Mouse (Mus musculus): Measurements from ENCODE around the gene Lgi2. TPM values are rescaled to one million over a fixed set of nuclear protein-coding genes. Genes with fewer than 3 reads are reported as not detected.

The Lgi2 gene
- polyA plus RNA-seq, 2 experiments = 0.20 to 0.36 TPM

DNA sequence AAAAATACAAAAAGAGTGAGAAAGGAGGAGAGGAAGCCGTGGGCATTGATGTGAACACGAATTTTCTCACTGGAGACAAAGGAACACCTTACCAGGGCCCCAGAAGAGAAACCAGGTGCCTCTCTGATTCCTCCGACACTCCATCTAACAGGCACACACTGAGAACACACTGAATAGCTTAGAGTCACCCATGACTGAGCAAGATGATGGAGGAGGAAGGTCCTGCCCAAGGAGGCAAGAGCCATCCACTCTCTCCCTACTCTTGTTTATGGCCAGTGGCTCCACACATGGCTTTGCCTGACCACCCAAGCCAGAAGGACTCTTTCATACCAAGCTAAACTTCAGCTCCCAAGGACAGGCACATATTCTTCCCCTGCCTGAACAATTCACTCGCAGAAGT is 22.5 kb downstream of the Lgi2 start:
- DNase-seq (ENCODE audit: low read depth in 3 of 3, low spot score in 3 of 3) (no peak), ATAC-seq (ENCODE audit: insufficient read depth) (no peak)
- WGBS (ENCODE audit: insufficient replicate concordance) = 57% methylated on average over 4 of the region's 4 CpGs
- Histone ChIP-seq H3K4me2 (ENCODE audit: low read depth) (no peak overlapping the region), H3K4me1 (replicated peaks; ENCODE audit: control insufficient read depth in 2 of 2, insufficient read depth in 2 of 2, low read length in 1 of 2) (peaks cover 0 to 2% of the 10 kb centered on the region in 2 experiments; a peak in 1 of 4 replicates), H3K27me3 (ENCODE audit: control insufficient read depth, insufficient read depth, low read length) (no peaks in the 10 kb centered on the region), H3K36me3 (replicated peaks; ENCODE audit: control insufficient read depth, insufficient read depth, low read depth) (no peaks in the 10 kb centered on the region), H3K27ac (no peak overlapping the region), H3K4me3 (ENCODE audit: insufficient read depth in 1 of 2, low read depth in 2 of 2, low read length in 2 of 2) (no peak overlapping the region), H3K9me3 (ENCODE audit: control insufficient read depth, low read length) (no peaks in the 10 kb centered on the region), H3K9ac (replicated peaks) (no peak overlapping the region)
- no peak for TF ChIP-seq EP300 (IDR thresholded peaks at IDR 0.05; ENCODE audit: low read depth)
- TF ChIP-seq CTCF (IDR thresholded peaks at IDR 0.05; ENCODE audit: low read depth) = no peak

DNA sequence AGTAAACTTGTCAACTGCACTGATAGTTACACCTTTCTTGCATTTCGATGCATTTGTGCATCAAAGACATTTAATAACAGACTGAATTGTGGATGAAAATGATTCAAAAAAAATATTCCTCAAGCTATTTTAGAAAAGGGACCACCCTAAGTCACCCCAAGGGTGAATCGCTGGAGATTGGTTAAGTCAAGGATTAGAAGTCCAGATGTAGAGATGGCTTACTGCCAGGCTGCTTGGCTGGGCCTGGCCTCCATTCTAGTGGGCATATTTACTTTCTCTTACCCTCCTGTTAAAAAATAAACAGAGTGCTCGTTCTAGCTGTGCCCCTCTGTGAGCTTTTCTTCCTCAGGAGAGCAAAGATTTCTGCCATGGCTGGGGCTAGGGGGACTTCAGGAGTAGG is 26.1 kb downstream of the Lgi2 start:
- H3K27me3 ChIP-seq (ENCODE audit: control insufficient read depth, insufficient read depth, low read length) = no peaks in the 10 kb centered on the region
- no peaks in the 10 kb centered on the region for H3K9me3 ChIP-seq (ENCODE audit: control insufficient read depth, low read length)
- no peak overlapping the region for H3K4me3 ChIP-seq (ENCODE audit: insufficient read depth in 1 of 2, low read depth in 2 of 2, low read length in 2 of 2)
- no peak overlapping the region for H3K27ac ChIP-seq
- H3K4me2 ChIP-seq (ENCODE audit: low read depth) = no peak overlapping the region
- DNase-seq (ENCODE audit: low read depth in 3 of 3, low spot score in 3 of 3) = no peak
- H3K36me3 ChIP-seq (replicated peaks; ENCODE audit: control insufficient read depth, insufficient read depth, low read depth) = no peaks in the 10 kb centered on the region
- H3K4me1 ChIP-seq (replicated peaks; ENCODE audit: control insufficient read depth in 2 of 2, insufficient read depth in 2 of 2, low read length in 1 of 2) = peaks cover 0 to 4% of the 10 kb centered on the region in 2 experiments; a peak in 1 of 4 replicates
- no peak for ATAC-seq (ENCODE audit: insufficient read depth)
- no peak for TF ChIP-seq EP300 (IDR thresholded peaks at IDR 0.05; ENCODE audit: low read depth)
- TF ChIP-seq CTCF (IDR thresholded peaks at IDR 0.05; ENCODE audit: low read depth) = no peak
- WGBS (ENCODE audit: insufficient replicate concordance) = 44% methylated on average over 3 of the region's 3 CpGs
- no peak overlapping the region for H3K9ac ChIP-seq (replicated peaks)

DNA sequence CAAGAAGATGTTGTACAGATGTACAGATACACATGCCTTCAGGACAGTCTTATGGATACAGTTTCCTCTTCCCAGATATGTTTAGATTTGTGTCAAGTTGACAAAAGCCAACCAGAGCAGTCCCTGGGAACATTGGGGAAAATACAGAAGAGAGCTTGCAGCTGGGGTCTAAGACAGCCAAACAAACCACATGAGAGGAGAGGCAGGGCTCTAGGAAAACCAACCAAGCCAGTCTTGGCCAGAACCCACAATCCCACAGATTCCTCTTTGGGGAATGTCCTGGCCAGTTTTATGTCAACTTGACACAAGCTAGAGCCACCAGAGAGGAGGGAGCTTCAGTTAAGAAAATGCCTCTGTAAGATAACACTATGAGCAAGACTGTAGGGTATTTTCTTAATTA is 26.8 kb downstream of the Lgi2 start:
- TF ChIP-seq CTCF (IDR thresholded peaks at IDR 0.05; ENCODE audit: low read depth) (no peak), EP300 (IDR thresholded peaks at IDR 0.05; ENCODE audit: low read depth) (no peak)
- Histone ChIP-seq H3K9ac (replicated peaks) (no peak overlapping the region), H3K27ac (no peak overlapping the region), H3K4me1 (replicated peaks; ENCODE audit: control insufficient read depth in 2 of 2, insufficient read depth in 2 of 2, low read length in 1 of 2) (peaks cover 0 to 4% of the 10 kb centered on the region in 2 experiments; a peak in 2 of 4 replicates), H3K4me3 (ENCODE audit: insufficient read depth in 1 of 2, low read depth in 2 of 2, low read length in 2 of 2) (no peak overlapping the region), H3K36me3 (replicated peaks; ENCODE audit: control insufficient read depth, insufficient read depth, low read depth) (no peaks in the 10 kb centered on the region), H3K9me3 (ENCODE audit: control insufficient read depth, low read length) (no peaks in the 10 kb centered on the region), H3K4me2 (ENCODE audit: low read depth) (no peak overlapping the region), H3K27me3 (ENCODE audit: control insufficient read depth, insufficient read depth, low read length) (no peaks in the 10 kb centered on the region)
- DNase-seq (ENCODE audit: low read depth in 3 of 3, low spot score in 3 of 3) = no peak
- ATAC-seq (ENCODE audit: insufficient read depth) = no peak

DNA sequence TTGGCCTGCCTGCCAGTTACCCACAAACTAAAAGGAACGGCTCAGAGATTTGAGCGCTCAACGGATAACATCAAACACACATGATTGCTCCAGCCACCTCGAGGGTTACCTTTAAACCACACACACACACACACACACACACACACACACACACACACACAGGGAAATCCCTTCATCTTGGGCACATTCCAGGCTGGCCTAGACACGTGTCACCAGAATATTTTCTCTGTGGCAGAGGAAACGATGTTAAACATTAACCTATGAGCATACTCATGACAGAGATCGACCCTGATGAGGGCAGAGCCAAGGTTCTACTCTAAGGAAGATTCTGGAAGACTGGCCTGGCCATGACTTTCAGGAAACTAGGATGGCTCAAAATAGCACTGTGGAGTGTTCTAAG is 29.2 kb downstream of the Lgi2 start:
- Histone ChIP-seq H3K27ac (no peak overlapping the region), H3K4me2 (ENCODE audit: low read depth) (no peak overlapping the region), H3K9ac (replicated peaks) (no peak overlapping the region), H3K9me3 (ENCODE audit: control insufficient read depth, low read length) (no peaks in the 10 kb centered on the region), H3K36me3 (replicated peaks; ENCODE audit: control insufficient read depth, insufficient read depth, low read depth) (no peaks in the 10 kb centered on the region), H3K4me3 (ENCODE audit: insufficient read depth in 1 of 2, low read depth in 2 of 2, low read length in 2 of 2) (no peak overlapping the region), H3K4me1 (replicated peaks; ENCODE audit: control insufficient read depth in 2 of 2, insufficient read depth in 2 of 2, low read length in 1 of 2) (peaks cover 0 to 4% of the 10 kb centered on the region in 2 experiments; a peak in 2 of 4 replicates), H3K27me3 (ENCODE audit: control insufficient read depth, insufficient read depth, low read length) (no peaks in the 10 kb centered on the region)
- TF ChIP-seq CTCF (IDR thresholded peaks at IDR 0.05; ENCODE audit: low read depth) (no peak), EP300 (IDR thresholded peaks at IDR 0.05; ENCODE audit: low read depth) (no peak)
- DNase-seq (ENCODE audit: low read depth in 3 of 3, low spot score in 3 of 3) (no peak), ATAC-seq (ENCODE audit: insufficient read depth) (no peak)
- WGBS (ENCODE audit: insufficient replicate concordance) = 60% methylated on average over 7 of the region's 7 CpGs

DNA sequence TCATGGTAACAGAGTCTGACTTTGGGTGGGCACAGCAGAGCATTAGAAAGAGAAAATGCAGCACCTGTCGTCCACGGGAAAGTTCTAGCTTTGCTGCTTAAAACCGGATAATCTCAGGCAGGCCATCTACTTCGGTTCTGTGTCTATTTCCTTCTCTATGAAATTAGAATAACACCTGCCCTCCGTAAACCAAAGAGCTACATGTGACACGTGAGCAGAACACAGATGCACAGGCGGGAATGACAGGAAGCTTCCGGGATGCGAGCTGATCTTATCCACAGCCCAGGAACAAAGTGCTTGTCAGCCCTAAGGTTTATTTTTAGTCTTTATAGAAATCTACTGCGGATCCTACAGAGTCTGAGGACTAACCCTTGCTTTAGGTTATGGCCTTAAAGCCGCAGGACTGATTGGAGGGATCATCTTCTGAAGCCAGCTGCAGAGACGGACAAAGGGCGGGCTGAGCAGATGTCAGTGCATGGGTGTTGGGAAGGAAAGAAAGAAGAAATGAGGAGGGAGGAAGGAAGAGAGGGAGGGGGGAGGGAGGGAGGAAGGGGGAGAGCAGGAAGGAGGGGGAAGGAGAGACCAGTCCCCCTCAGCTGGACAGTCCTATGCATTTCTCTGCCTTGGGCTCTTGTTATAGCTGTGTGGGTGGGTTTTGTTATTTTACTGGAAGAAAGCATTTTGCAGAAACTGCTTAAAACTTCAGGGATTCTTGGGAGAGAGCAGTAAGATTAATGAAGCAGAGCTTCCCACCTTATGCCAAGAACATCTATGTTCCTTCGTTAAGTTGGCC is 31.3 kb downstream of the Lgi2 start:
- TF ChIP-seq CTCF (IDR thresholded peaks at IDR 0.05; ENCODE audit: low read depth) = no peak
- no peak for TF ChIP-seq EP300 (IDR thresholded peaks at IDR 0.05; ENCODE audit: low read depth)
- no peaks in the 10 kb centered on the region for H3K27me3 ChIP-seq (ENCODE audit: control insufficient read depth, insufficient read depth, low read length)
- H3K9ac ChIP-seq (replicated peaks) = no peak overlapping the region
- H3K27ac ChIP-seq = no peak overlapping the region
- H3K4me3 ChIP-seq (ENCODE audit: insufficient read depth in 1 of 2, low read depth in 2 of 2, low read length in 2 of 2) = no peak overlapping the region
- H3K9me3 ChIP-seq (ENCODE audit: control insufficient read depth, low read length) = no peaks in the 10 kb centered on the region
- DNase-seq (ENCODE audit: low read depth in 3 of 3, low spot score in 3 of 3) = no peak
- no peaks in the 10 kb centered on the region for H3K36me3 ChIP-seq (replicated peaks; ENCODE audit: control insufficient read depth, insufficient read depth, low read depth)
- H3K4me1 ChIP-seq (replicated peaks; ENCODE audit: control insufficient read depth in 2 of 2, insufficient read depth in 2 of 2, low read length in 1 of 2) = peaks cover 0 to 4% of the 10 kb centered on the region in 2 experiments; a peak in 2 of 4 replicates
- 51% methylated on average over 14 of the region's 14 CpGs for WGBS (ENCODE audit: insufficient replicate concordance)
- no peak for ATAC-seq (ENCODE audit: insufficient read depth)
- H3K4me2 ChIP-seq (ENCODE audit: low read depth) = no peak overlapping the region

All from liver, embryonic 14.5 days (tissue).